Mouse (Mus musculus): Measurements from ENCODE around the gene Phf1. TPM values are rescaled to one million over a fixed set of nuclear protein-coding genes. Genes with fewer than 3 reads are reported as not detected.

The Phf1 gene
- total and polyA plus RNA-seq, 2 experiments from 2014 or later = 30.8 to 45.7 TPM

GRCm38 (mm10) chr17:26946567-26946966, 13.7 kb downstream of the Phf1 start:
- Histone ChIP-seq H3K27me3 (ENCODE audit: insufficient read depth, low read length) (no peaks in the 10 kb centered on the region), H3K9ac (replicated peaks; ENCODE audit: low read length) (peak overlapping the region; percentile 59), H3K9me3 (ENCODE audit: low read length) (no peaks in the 10 kb centered on the region), H3K4me2 (ENCODE audit: low read depth, low read length) (peak overlapping the region; percentile 75), H3K4me1 (ENCODE audit: insufficient read depth, low read length) (peaks cover 38% of the 10 kb centered on the region), H3K4me3 (ENCODE audit: low read length) (peak overlapping the region; percentile 37), H3K27ac (peak overlapping the region; percentile 78), H3K36me3 (ENCODE audit: insufficient read depth, low read length) (no peaks in the 10 kb centered on the region)
- 3% methylated on average over 26 of the region's 37 CpGs for WGBS
- DNase-seq (ENCODE audit: low spot score) (peak; percentile 70), ATAC-seq (peak; percentile 50)
- TF ChIP-seq CTCF (IDR thresholded peaks at IDR 0.05; ENCODE audit: low read depth) = peak; percentile 16; the same call in 1 of the 2 replicates

- Histone ChIP-seq H3K4me3 (ENCODE audit: low read length) (no peak overlapping the region), H3K9ac (replicated peaks; ENCODE audit: low read length) (peak overlapping the region; percentile 59), H3K9me3 (ENCODE audit: low read length) (no peaks in the 10 kb centered on the region), H3K27ac (peak overlapping the region; percentile 78), H3K36me3 (ENCODE audit: insufficient read depth, low read length) (no peaks in the 10 kb centered on the region), H3K4me2 (ENCODE audit: low read depth, low read length) (peak overlapping the region; percentile 75), H3K4me1 (ENCODE audit: insufficient read depth, low read length) (peaks cover 45% of the 10 kb centered on the region), H3K27me3 (ENCODE audit: insufficient read depth, low read length) (no peaks in the 10 kb centered on the region)
- no peak for DNase-seq (ENCODE audit: low spot score)
- no peak for TF ChIP-seq CTCF (IDR thresholded peaks at IDR 0.05; ENCODE audit: low read depth)
- ATAC-seq = no peak
- 20% methylated on average over 12 of the region's 12 CpGs for WGBS
Measured at GRCm38 (mm10) chr17:26947231-26948100, 14.6 kb downstream of the Phf1 start.

DNA sequence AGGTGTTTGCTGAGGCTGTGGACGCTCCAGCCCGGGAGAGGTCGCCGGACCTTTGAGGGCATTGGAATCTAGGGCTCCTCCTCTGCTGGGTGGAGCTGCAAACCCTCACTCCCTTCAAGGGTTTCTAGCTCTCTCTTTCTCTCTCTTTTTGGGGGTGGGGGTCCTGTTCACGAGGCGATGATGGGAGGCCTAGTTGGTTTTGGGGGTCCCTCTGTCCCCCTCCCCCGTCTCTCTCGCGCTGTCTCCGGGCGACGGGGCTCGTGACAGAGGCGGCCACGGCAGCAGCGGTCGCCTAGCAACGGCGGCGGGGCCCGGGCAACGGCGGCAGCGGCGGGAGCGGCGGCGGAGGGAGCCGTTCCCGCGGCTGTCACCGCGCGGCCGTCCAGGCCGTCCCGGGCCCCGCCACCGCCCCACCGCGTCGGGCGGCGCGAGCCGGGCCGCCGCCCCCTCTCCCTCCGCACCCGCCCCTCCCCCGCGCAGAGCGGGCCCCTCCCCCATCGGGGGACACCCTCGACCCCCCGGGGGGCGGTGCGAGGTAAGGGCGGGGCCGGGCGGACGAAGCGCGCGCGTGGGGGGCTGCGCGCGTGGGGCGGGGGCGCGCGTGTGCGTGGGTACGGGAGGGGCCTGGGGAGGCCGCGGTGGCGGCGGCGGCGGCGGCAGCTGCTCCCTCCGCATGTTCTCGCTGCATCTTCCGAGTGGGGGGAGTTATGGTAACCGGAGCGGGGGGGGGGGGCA, 15.6 kb downstream of the Phf1 start:
- peak overlapping the region; percentile 89 for H3K4me2 ChIP-seq (ENCODE audit: low read depth, low read length)
- 0 out of 2 replicates have a peak, but pooled peaks have one; percentile 22 for TF ChIP-seq CTCF (IDR thresholded peaks at IDR 0.05; ENCODE audit: low read depth)
- peak overlapping the region; percentile 74 for H3K9ac ChIP-seq (replicated peaks; ENCODE audit: low read length)
- WGBS = 2% methylated on average over 41 of the region's 87 CpGs
- ATAC-seq (peak; percentile 33; the same call in 1 of the 2 replicates), DNase-seq (ENCODE audit: low spot score) (peak; percentile 75)
- H3K27ac ChIP-seq = peak overlapping the region; percentile 91
- peak overlapping the region; percentile 69 for H3K4me3 ChIP-seq (ENCODE audit: low read length)
- H3K9me3 ChIP-seq (ENCODE audit: low read length) = no peaks in the 10 kb centered on the region
- no peaks in the 10 kb centered on the region for H3K27me3 ChIP-seq (ENCODE audit: insufficient read depth, low read length)
- peaks cover 50% of the 10 kb centered on the region for H3K4me1 ChIP-seq (ENCODE audit: insufficient read depth, low read length)
- no peaks in the 10 kb centered on the region; the same call in 1 of the 2 replicates for H3K36me3 ChIP-seq (ENCODE audit: insufficient read depth, low read length)

GRCm38 (mm10) chr17:26949051-26949577, 16.3 kb downstream of the Phf1 start:
- peak overlapping the region; percentile 74 for H3K9ac ChIP-seq (replicated peaks; ENCODE audit: low read length)
- peak overlapping the region; percentile 69 for H3K4me3 ChIP-seq (ENCODE audit: low read length)
- peaks cover 50% of the 10 kb centered on the region for H3K4me1 ChIP-seq (ENCODE audit: insufficient read depth, low read length)
- H3K27me3 ChIP-seq (ENCODE audit: insufficient read depth, low read length) = no peaks in the 10 kb centered on the region
- WGBS = 5% methylated on average over 12 of the region's 14 CpGs
- no peaks in the 10 kb centered on the region for H3K9me3 ChIP-seq (ENCODE audit: low read length)
- H3K36me3 ChIP-seq (ENCODE audit: insufficient read depth, low read length) = no peaks in the 10 kb centered on the region; the same call in 1 of the 2 replicates
- TF ChIP-seq CTCF (IDR thresholded peaks at IDR 0.05; ENCODE audit: low read depth) = peak; percentile 69
- DNase-seq (ENCODE audit: low spot score) (peak; percentile 57), ATAC-seq (peak; percentile 15)
- peak overlapping the region; percentile 91 for H3K27ac ChIP-seq
- peak overlapping the region; percentile 89 for H3K4me2 ChIP-seq (ENCODE audit: low read depth, low read length)

DNA sequence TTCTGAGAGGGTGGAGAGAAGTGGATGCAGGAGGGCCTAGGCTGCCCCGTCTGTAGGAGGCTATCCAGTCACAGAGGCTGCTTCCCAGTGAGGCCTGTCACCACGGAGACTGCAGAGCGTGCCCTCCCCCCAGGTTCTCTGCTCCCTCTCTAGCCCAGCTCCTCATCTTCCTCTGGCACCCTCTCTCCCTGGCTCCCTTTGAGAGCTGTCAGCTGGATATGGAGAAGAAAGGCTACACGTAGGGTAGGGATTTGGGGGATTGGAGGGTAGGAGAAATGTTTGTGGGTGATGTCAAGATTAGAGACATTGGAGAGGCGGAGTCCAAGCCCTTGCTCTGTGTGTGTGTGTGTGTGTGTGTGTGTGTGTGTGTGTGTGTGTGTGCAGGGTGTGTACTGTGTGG, 17.0 kb downstream of the Phf1 start:
- Histone ChIP-seq H3K4me2 (ENCODE audit: low read depth, low read length) (peak overlapping the region; percentile 89), H3K36me3 (ENCODE audit: insufficient read depth, low read length) (peaks cover 3% of the 10 kb centered on the region), H3K27ac (peak overlapping the region; percentile 91; the same call in 1 of the 2 replicates), H3K9ac (replicated peaks; ENCODE audit: low read length) (peak overlapping the region; percentile 74), H3K4me1 (ENCODE audit: insufficient read depth, low read length) (peaks cover 50% of the 10 kb centered on the region), H3K9me3 (ENCODE audit: low read length) (no peaks in the 10 kb centered on the region), H3K27me3 (ENCODE audit: insufficient read depth, low read length) (no peaks in the 10 kb centered on the region), H3K4me3 (ENCODE audit: low read length) (peak overlapping the region; percentile 69)
- ATAC-seq (no peak), DNase-seq (ENCODE audit: low spot score) (no peak)
- WGBS = 32% methylated on average over 5 of the region's 5 CpGs
- no peak for TF ChIP-seq CTCF (IDR thresholded peaks at IDR 0.05; ENCODE audit: low read depth)

- Histone ChIP-seq H3K4me1 (ENCODE audit: insufficient read depth, low read length) (peaks cover 48% of the 10 kb centered on the region), H3K9ac (replicated peaks; ENCODE audit: low read length) (peak overlapping the region; percentile 43), H3K36me3 (ENCODE audit: insufficient read depth, low read length) (peaks cover 11% of the 10 kb centered on the region), H3K27ac (peak overlapping the region; percentile 71), H3K9me3 (ENCODE audit: low read length) (no peaks in the 10 kb centered on the region), H3K27me3 (ENCODE audit: insufficient read depth, low read length) (no peaks in the 10 kb centered on the region), H3K4me3 (ENCODE audit: low read length) (peak overlapping the region; percentile 35), H3K4me2 (ENCODE audit: low read depth, low read length) (peak overlapping the region; percentile 89)
- no peak for ATAC-seq
- no peak for TF ChIP-seq CTCF (IDR thresholded peaks at IDR 0.05; ENCODE audit: low read depth)
- WGBS = 21% methylated on average over 7 of the region's 7 CpGs
- no peak for DNase-seq (ENCODE audit: low spot score)
Measured at GRCm38 (mm10) chr17:26950560-26951288, 17.9 kb downstream of the Phf1 start.

All from hindbrain, postnatal 0 days (tissue).